Mouse (Mus musculus) duodenum, adult 2 months (tissue): Measurements from ENCODE around the gene Aldh3b1. TPM values are rescaled to one million over a fixed set of nuclear protein-coding genes. Genes with fewer than 3 reads are reported as not detected.

ENCODE experiments used
- polyA plus RNA-seq: library from polyadenylated mRNA; depleted of rRNA; stranded (reverse); fragments of >200 nt; gene quantifications from 2 replicates; pipeline ENCODE4 v1.2.3, GENCODE M21; 2012; ENCODE audit warnings: low replicate concordance; rRNA removed

Gene Aldh3b1
- 34.0 and 57.2 TPM in 2 replicates for polyA plus RNA-seq

DNA sequence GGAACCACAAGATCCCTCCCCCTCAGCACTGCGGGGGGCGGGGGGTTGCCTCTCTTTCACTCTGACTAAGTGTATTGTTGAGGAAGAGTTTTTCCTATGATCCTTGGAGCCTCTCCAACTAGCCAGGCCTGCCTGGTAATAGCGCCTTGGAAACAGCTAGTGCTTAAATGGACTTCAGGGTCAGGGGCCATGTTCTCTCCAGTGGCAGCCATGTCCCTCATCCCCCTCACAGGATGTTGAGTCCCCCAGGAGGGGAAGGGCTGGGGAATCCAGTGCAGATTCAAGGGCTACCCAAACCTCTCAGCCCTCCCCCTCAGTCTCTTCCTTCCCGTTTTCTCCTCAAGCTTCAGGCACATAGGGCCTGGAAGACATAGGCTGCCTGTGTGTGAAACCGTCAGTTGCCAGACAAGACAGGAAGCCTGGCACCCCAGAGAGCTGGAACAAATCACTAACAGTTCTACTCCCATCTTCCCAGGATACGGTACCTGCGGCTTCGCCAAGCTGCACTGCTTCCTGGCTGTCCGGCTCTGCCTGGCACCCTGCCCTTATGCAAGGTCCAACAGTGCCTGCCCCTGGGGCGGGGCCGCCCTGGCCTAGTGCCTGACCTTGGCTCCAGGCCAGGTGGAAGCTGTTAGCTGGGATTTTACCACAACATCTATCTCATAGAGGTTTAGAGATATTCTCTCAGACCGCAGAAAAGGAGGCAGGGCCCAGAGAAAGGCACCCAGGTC lies at the start of gene Aldh3b1:
Aldh3b1 (minus strand) TSS at position 598 of the 731 bp plus-strand sequence.

DNA sequence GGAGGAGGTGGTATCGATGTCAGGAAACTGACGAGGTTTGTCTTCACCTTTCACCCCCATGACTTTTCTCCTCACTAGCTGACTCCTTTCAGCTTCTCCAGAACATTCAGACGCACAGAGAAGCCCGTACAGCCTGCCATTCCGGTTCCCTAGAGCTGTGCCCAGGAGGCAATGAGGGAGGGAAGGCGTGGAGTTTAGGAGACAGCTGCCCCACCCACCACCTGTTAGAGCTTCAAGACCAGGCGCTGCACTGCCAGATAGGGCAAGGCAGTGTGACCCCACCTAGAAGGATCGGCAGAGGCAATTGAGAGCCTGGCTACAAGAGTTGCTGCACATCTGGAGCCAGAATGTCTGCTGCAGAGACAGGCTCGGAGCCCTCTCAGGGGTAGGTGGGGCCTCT lies 42.6 kb upstream of the Aldh3b1 start, which contains the start of gene Aldh3b2:
Aldh3b2 (plus strand) TSS at position 100 of the 400 bp plus-strand sequence.

DNA sequence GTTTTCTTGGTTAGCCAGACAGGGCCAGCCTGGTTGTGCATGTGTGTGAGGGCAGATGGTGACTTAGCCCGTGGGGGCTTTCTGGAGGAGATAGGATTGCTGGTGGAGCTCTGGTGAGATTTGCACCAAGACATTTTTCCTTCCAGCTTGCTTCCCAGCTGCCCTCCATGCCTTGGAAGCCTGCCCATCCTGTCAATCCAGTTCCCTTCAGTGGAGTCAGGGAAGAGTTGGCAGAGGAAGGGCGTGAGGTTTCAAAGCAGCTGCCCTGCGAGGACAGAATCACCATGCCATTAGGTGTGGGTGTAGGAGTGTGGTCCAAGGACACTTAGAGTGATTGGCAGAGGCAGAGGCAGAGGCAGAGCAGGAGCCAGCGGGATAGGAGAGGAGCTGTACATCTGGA lies 28.9 kb upstream of the Aldh3b1 start, which contains the start of gene Aldh3b3:
Aldh3b3 (plus strand) TSS at position 176 of the 400 bp plus-strand sequence.

DNA sequence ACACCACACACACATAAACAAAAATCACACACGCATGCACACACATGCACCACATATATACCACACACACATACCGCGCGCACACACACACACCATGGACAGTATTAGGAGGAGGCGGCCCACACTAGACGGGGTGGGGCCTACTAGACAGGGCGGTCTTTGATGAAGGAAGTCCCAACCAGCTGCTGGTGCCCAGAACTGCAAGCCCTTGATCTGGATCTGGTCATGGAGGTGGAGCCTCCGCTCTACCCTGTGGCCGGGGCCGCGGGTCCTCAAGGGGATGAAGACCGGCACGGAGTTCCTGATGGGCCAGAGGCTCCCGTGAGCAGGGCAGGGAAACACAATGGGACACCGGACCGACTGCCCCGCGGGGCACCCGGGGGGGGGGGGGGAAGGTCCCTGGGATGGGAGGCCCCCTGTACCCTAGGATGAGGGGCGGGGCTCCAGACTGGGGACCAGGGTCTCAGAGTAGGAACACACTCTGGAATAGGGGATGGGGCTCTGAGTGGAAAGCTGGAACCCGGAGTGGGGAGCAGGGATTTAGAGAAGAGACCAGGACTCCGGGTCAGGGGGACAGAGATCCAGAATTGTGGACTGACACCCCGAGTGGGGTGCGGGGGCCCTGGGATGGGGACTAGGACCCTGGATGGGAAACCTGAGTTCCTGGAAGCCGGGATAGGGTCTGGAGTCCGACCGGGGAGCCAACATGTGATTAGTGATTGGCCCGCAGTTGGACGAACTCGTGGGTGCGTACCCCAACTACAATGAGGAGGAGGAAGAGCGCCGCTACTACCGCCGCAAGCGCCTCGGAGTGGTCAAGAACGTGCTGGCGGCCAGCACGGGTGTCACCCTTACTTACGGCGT lies 5.7 kb upstream of the Aldh3b1 start, which contains the start of gene Unc93b1:
Unc93b1 (plus strand) TSS at position 155 of the 864 bp plus-strand sequence.

DNA sequence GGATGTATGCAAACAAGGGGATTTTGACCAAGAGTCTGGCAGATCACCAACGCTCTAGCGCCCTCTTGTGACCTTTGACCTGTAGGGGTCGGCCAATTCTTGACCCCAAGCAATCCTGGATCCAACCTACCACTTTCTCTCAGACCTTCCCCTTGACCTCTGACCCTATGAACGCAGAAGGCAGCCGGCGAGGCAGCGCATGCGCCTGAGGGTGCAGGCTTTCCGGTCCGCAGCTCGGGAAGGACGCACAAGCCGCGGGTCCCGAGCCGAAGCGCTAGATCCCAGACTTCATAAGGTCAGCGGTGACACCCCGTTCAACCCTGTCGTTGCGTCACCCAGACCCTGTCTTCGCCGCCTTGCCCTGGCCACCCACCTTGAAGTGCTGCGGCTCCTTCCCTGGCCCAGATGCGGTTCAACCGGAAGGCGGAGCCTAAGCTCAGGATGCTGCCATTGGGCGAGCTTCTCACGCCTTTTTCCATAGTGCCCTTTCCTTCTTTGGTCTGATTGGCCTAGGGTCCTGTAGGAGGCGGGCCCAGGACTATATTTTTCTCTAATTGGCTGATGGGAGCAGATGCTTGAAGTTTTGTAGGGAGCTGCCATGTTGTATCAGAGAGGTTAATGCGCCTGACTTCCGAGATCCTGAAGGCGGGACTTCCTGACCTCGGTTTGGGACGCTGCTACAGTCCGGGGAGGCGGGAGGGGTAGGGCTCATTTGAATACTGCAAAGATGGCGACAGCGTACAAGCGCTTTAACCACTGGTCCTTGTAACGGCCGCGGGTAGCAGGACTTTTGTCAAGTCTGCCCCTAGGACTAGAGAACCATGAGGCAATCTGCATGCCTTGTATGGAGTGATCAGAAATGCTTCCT lies 17.0 kb downstream of the Aldh3b1 start, which contains the start of gene Ndufs8:
Ndufs8 (minus strand) TSS at position 438 of the 868 bp plus-strand sequence.

GRCm38 (mm10) chr19:3906795-3907786 lies 22.5 kb downstream of the Aldh3b1 start, which contains the start of gene Tcirg1:
Gene Tcirg1, minus strand, starts transcription at chr19:3907133.

Other genes with a start within 250 kb of the Aldh3b1 start
- 55.0 and 62.1 TPM in 2 replicates for gene Lrp5, start 243.2 kb downstream of the Aldh3b1 start, polyA plus RNA-seq
- 133 and 205 TPM in 2 replicates for gene 1810055G02Rik, start 221.5 kb downstream of the Aldh3b1 start, polyA plus RNA-seq
- 5.0 and 7.4 TPM in 2 replicates for gene Kmt5b, start 162.4 kb downstream of the Aldh3b1 start, polyA plus RNA-seq
- gene Chka, start 78.0 kb downstream of the Aldh3b1 start, polyA plus RNA-seq = 103 and 183 TPM in 2 replicates
- gene Tcirg1, start 22.7 kb downstream of the Aldh3b1 start, polyA plus RNA-seq = 151 and 158 TPM in 2 replicates
- gene Ndufs8, start 17.0 kb downstream of the Aldh3b1 start, polyA plus RNA-seq = 282 and 420 TPM in 2 replicates
- 99.1 and 127 TPM in 2 replicates for gene Unc93b1, start 5.4 kb upstream of the Aldh3b1 start, polyA plus RNA-seq
- gene Aldh3b3, start 28.8 kb upstream of the Aldh3b1 start, polyA plus RNA-seq = not detected in 2 replicates
- 0.58 and 1.3 TPM in 2 replicates for gene Aldh3b2, start 42.5 kb upstream of the Aldh3b1 start, polyA plus RNA-seq
- gene Acy3, start 56.8 kb upstream of the Aldh3b1 start, polyA plus RNA-seq = 136 and 319 TPM in 2 replicates
- gene Tbx10, start 62.9 kb upstream of the Aldh3b1 start, polyA plus RNA-seq = 0.28 TPM in 1 of 2 replicates, not detected in the other
- gene Nudt8, start 70.8 kb upstream of the Aldh3b1 start, polyA plus RNA-seq = 26.8 and 33.7 TPM in 2 replicates
- gene Gm49405, start 70.8 kb upstream of the Aldh3b1 start, polyA plus RNA-seq = 0.97 and 1.6 TPM in 2 replicates
- gene Doc2g, start 73.5 kb upstream of the Aldh3b1 start, polyA plus RNA-seq = 9.0 and 9.5 TPM in 2 replicates
- gene Ndufv1, start 83.0 kb upstream of the Aldh3b1 start, polyA plus RNA-seq = 160 and 198 TPM in 2 replicates
- 2,340 and 2,743 TPM in 2 replicates for gene Gstp1, start 108.2 kb upstream of the Aldh3b1 start, polyA plus RNA-seq
- gene Gstp2, start 116.2 kb upstream of the Aldh3b1 start, polyA plus RNA-seq = 291 and 464 TPM in 2 replicates
- 13.8 and 20.0 TPM in 2 replicates for gene Gstp3, start 129.8 kb upstream of the Aldh3b1 start, polyA plus RNA-seq
- 9.6 TPM in 1 of 2 replicates, not detected in the other for gene Cabp2, start 151.8 kb upstream of the Aldh3b1 start, polyA plus RNA-seq
- 348 and 507 TPM in 2 replicates for gene Cdk2ap2, start 167.4 kb upstream of the Aldh3b1 start, polyA plus RNA-seq
- 152 and 179 TPM in 2 replicates for gene Pitpnm1, start 170.2 kb upstream of the Aldh3b1 start, polyA plus RNA-seq
- 38.1 and 59.6 TPM in 2 replicates for gene Aip, start 196.1 kb upstream of the Aldh3b1 start, polyA plus RNA-seq
- gene Gpr152, start 210.0 kb upstream of the Aldh3b1 start, polyA plus RNA-seq = 0.04 TPM in 1 of 2 replicates, not detected in the other
- 0.22 and 0.57 TPM in 2 replicates for gene Cabp4, start 214.2 kb upstream of the Aldh3b1 start, polyA plus RNA-seq
- gene Coro1b, start 218.8 kb upstream of the Aldh3b1 start, polyA plus RNA-seq = 265 and 317 TPM in 2 replicates
- 94.5 and 168 TPM in 2 replicates for gene Ptprcap, start 223.8 kb upstream of the Aldh3b1 start, polyA plus RNA-seq
- 49.5 and 55.8 TPM in 2 replicates for gene Rps6kb2, start 233.5 kb upstream of the Aldh3b1 start, polyA plus RNA-seq
- 1.9 and 3.4 TPM in 2 replicates for gene Carns1, start 245.7 kb upstream of the Aldh3b1 start, polyA plus RNA-seq